ENCODE assay signal across 20 mouse cellular contexts in the genomic region with DNA sequence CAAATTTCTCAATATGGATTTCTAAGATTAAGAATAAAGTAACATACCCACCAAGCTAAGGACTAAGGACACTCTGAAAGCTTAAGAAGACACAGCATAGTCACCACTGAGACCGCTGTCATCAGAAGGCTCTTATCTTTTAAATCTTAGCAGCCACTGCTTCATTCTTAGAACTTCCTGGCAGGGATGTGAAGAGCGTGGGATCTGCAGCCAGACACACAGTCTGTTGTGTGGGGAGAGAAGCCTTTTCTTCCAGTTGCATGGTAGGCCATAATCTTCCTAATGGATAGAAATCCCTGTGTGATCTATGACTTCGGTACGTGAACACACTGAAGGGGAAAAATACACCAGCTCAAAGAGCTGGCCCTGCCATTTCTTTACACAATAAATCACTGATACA.
DNase-seq lines count a peak whose midpoint lies in the region.
"Had no signal": no experiment of that assay in that cellular context is flagged by ENCODE, and none has a peak within 500 bp of the region (broad histone marks: within the 10 kb centered on the region; RNA-seq: fewer than 3 reads in every experiment).

No protein-coding gene starts in this region.

- intact Hi-C loops in left cerebral cortex, postnatal 14 days (cut with DNase I): loop anchor here (5.0 kb wide), 1 partner anchor 181 kb away; a partner anchor contains a TSS

- peak; percentile 39 to 72 for DNase-seq in frontal cortex, postnatal 36 days (ENCODE audit: low spot score in 2 of 2)
- no peak for DNase-seq in frontal cortex, postnatal 10 days (ENCODE audit: low spot score in 2 of 2)
- DNase-seq in right cerebral cortex, adult 18-20 months: peak; percentile 76
- no peak for DNase-seq in right cerebral cortex, postnatal 4 days
- DNase-seq in left cerebral cortex, postnatal 14 days (ENCODE audit: low spot score in 2 of 2): peak; percentile 28 to 34
- peak; percentile 78 for DNase-seq in telencephalon, adult 2 months (ENCODE audit: low read depth, low spot score)
- no peak for DNase-seq in kidney, postnatal 10 days
- no peak for DNase-seq in adrenal gland, postnatal 25 days
- DNase-seq: adrenal gland, postnatal 10 days; cerebellum, adult 18-20 months; cerebellum, postnatal 10 days; forebrain, postnatal 0 days; gastrocnemius, postnatal 14 days; heart, postnatal 4 days; kidney, adult 8-10 months; liver; lung, adult 2 months; lung, postnatal 10 days; midbrain, embryonic 14.5 days; thymus, postnatal 14 days had no signal

Comparison
In these comparisons a context has a peak if more than half of its experiments do, and no peak if none do; other contexts are left out.
1. DNase-seq: peak in frontal cortex, postnatal 36 days (2 of 2), right cerebral cortex, adult 18-20 months (single experiment), left cerebral cortex, postnatal 14 days (2 of 2) and telencephalon, adult 2 months (single experiment); none in frontal cortex, postnatal 10 days (0 of 2), right cerebral cortex, postnatal 4 days (single experiment), kidney, postnatal 10 days (single experiment) and adrenal gland, postnatal 25 days (single experiment).